Mouse (Mus musculus) kidney, adult 2 months (tissue): ENCODE data around the gene Cemip2. TPM values are rescaled to one million over a fixed set of nuclear protein-coding genes. Genes with fewer than 3 reads are reported as not detected.

Source experiments
- DNase-seq: peaks from one replicate; pipeline ENCODE4 v3.0.0; 2021
- H3K27ac ChIP-seq: fragments of 200-500 bp; 2 replicates; pipeline ENCODE4 v1.5.1; 2012; ENCODE audit warnings: low read depth, low read length, control low read depth, inconsistent platforms; ENCODE audit not compliant: insufficient read depth
- H3K27me3 ChIP-seq: fragments of 200-500 bp; replicated peaks from 2 replicates; pipeline ENCODE4 v1.6.1; 2012; ENCODE audit warnings: mild to moderate bottlenecking, moderate library complexity, low read length, inconsistent platforms; ENCODE audit not compliant: control insufficient read depth, insufficient read depth
- H3K36me3 ChIP-seq: fragments of 200-500 bp; 2 replicates; pipeline ENCODE4 v1.6.1; 2012; ENCODE audit warnings: mild to moderate bottlenecking, moderate library complexity, low read length, inconsistent platforms; ENCODE audit not compliant: control insufficient read depth, insufficient read depth
- H3K4me1 ChIP-seq: fragments of 200-500 bp; 2 replicates; pipeline ENCODE4 v1.6.1; 2011; ENCODE audit warnings: low read length; ENCODE audit not compliant: control insufficient read depth, insufficient read depth
- H3K4me3 ChIP-seq: fragments of 200-500 bp; 2 replicates; pipeline ENCODE4 v1.5.1; 2011; ENCODE audit warnings: mild to moderate bottlenecking, low read depth, low read length, control low read depth; ENCODE audit not compliant: insufficient read depth
- CTCF ChIP-seq: fragments of 200-500 bp; conservative IDR thresholded peaks from 2 replicates; pipeline ENCODE4 v1.5.1; 2011; ENCODE audit warnings: low read depth, mild to moderate bottlenecking, control low read depth, low read length, moderate library complexity, mixed read lengths; ENCODE audit not compliant: insufficient read depth, insufficient read length
- POLR2A ChIP-seq: fragments of 200-500 bp; IDR thresholded peaks from one replicate; pipeline ENCODE4 v1.6.1; 2011; ENCODE audit warnings: low read depth, low read length, control low read depth
- WGBS: fragments of 180-500 bp; shearing (Covaris S2); methylation state at CpG from one replicate; pipeline ENCODE4 v1.1.7; 2018; 5-methylcytosine and 5-hydroxymethylcytosine counted together
- polyA plus RNA-seq: library from polyadenylated mRNA; depleted of rRNA; stranded (reverse); fragments of >200 nt; gene quantifications from 2 replicates; pipeline ENCODE4 v1.2.3, GENCODE M21; 2012

The Cemip2 gene
- polyA plus RNA-seq, 1 experiment, result 6.9 TPM

- Histone ChIP-seq H3K27me3 (no peaks in the 10 kb centered on the region), H3K36me3 (peaks cover 8% of the 10 kb centered on the region), H3K4me1 (no peaks in the 10 kb centered on the region; the same call in 1 of the 2 replicates), H3K4me3 (no peak overlapping the region), H3K27ac (no peak overlapping the region)
- WGBS, result 92% methylated on average over 8 of the region's 8 CpGs
- no peak for DNase-seq
- TF ChIP-seq CTCF (no peak), POLR2A (no peak)
Observed at GRCm38 (mm10) chr19:21855421-21856128, 77.4 kb downstream of the Cemip2 start.

GRCm38 (mm10) chr19:21858846-21859521 lies 80.8 kb downstream of the Cemip2 start:
- 91% methylated on average over 12 of the region's 12 CpGs for WGBS
- no peak overlapping the region for H3K27ac ChIP-seq
- H3K4me3 ChIP-seq, result no peak overlapping the region
- no peak for TF ChIP-seq POLR2A
- TF ChIP-seq CTCF, result no peak
- H3K27me3 ChIP-seq, result no peaks in the 10 kb centered on the region
- DNase-seq, result no peak
- H3K4me1 ChIP-seq, result no peaks in the 10 kb centered on the region; the same call in 1 of the 2 replicates
- peaks cover 8% of the 10 kb centered on the region for H3K36me3 ChIP-seq

- TF ChIP-seq POLR2A (no peak), CTCF (no peak)
- no peak overlapping the region for H3K27ac ChIP-seq
- no peaks in the 10 kb centered on the region for H3K27me3 ChIP-seq
- WGBS, result 86% methylated on average over 5 of the region's 5 CpGs
- H3K4me3 ChIP-seq, result no peak overlapping the region
- no peak for DNase-seq
- H3K36me3 ChIP-seq, result peaks cover 6% of the 10 kb centered on the region
- no peaks in the 10 kb centered on the region for H3K4me1 ChIP-seq
Observed at GRCm38 (mm10) chr19:21860132-21860531, 82.0 kb downstream of the Cemip2 start.

- no peak overlapping the region for H3K27ac ChIP-seq
- no peak for TF ChIP-seq CTCF
- TF ChIP-seq POLR2A, result no peak
- 77% methylated on average over 6 of the region's 6 CpGs for WGBS
- H3K27me3 ChIP-seq, result no peaks in the 10 kb centered on the region
- H3K4me3 ChIP-seq, result no peak overlapping the region
- DNase-seq, result no peak
- peaks cover 6% of the 10 kb centered on the region for H3K36me3 ChIP-seq
- H3K4me1 ChIP-seq, result no peaks in the 10 kb centered on the region
Observed at GRCm38 (mm10) chr19:21860894-21861293, 82.8 kb downstream of the Cemip2 start.

- 90% methylated on average over 5 of the region's 5 CpGs for WGBS
- Histone ChIP-seq H3K4me3 (no peak overlapping the region), H3K36me3 (peaks cover 2% of the 10 kb centered on the region; the same call in 1 of the 2 replicates), H3K27me3 (no peaks in the 10 kb centered on the region), H3K4me1 (no peaks in the 10 kb centered on the region), H3K27ac (no peak overlapping the region)
- no peak for TF ChIP-seq CTCF
- no peak for TF ChIP-seq POLR2A
- no peak for DNase-seq
Observed at GRCm38 (mm10) chr19:21862289-21862990, 84.3 kb downstream of the Cemip2 start.

GRCm38 (mm10) chr19:21862991-21863931 lies 85.1 kb downstream of the Cemip2 start:
- TF ChIP-seq POLR2A (no peak), CTCF (no peak)
- WGBS, result 73% methylated on average over 9 of the region's 9 CpGs
- no peaks in the 10 kb centered on the region for H3K4me1 ChIP-seq
- H3K36me3 ChIP-seq, result no peaks in the 10 kb centered on the region
- no peak for DNase-seq
- no peaks in the 10 kb centered on the region for H3K27me3 ChIP-seq
- H3K27ac ChIP-seq, result no peak overlapping the region
- H3K4me3 ChIP-seq, result no peak overlapping the region
